Mouse (Mus musculus): ENCODE data around the gene Vmn2r72.

The Vmn2r72 gene

DNA sequence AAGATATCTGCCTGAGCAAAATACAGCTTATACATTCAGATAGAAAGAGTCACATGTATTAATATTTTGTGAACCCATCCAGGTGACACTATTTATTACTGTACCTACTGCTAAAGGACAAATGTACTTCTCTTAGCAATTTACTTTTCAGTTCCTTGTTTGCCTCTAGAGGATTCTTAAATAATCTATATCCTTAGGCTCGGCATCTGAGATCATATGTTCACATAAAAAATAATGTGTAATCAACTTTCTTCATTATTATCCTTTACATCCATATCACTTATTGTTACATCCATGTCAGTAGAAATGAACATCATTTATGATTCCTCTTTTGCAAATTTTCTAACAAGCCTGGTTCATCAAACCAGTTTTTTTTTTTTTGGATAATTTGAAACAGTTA is at the start of gene Vmn2r72:
TSS of gene Vmn2r72 (minus strand) at position 101 of the 400 bp plus-strand sequence.
- no peak for DNase-seq
